Mouse (Mus musculus): ENCODE measurements at regions not wholly inside any gene's neighbourhood (a gene's known extent, or its start where the extent isn't known, plus 50 kb on each side); places are given as distances from the start of the nearest gene placed in this dataset.

DNA sequence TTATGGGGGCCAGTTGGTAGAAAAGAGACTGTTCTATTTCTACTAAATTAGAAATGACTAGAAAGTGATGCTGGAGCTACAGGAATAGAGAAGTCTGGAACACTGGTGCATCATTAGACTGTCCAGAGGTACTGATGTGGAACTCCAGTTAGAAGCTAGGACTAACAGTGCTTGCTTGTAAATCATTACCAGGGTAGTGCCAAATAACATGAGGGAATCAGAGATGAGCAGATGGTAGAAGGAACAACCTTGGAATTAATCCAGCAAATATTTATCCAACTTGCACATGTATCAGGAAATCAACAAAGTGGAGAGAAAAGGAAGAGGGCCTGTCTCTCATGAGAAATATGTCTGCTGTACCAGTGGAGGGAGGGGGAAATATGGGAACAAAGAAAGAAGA is 573.6 kb upstream of the Ddx18 start:
- Histone ChIP-seq H3K27ac (ENCODE audit: insufficient read depth, low read length) (no peak overlapping the region), H3K4me3 (replicated peaks; ENCODE audit: insufficient read depth, low read depth, low read length) (no peak overlapping the region), H3K4me1 (ENCODE audit: control insufficient read depth, insufficient read depth, low read length) (no peaks in the 10 kb centered on the region), H3K27me3 (ENCODE audit: control insufficient read depth, insufficient read depth, low read length) (no peaks in the 10 kb centered on the region)
- peak in 1 of 2 experiments; percentile 70 for DNase-seq
- no peak for TF ChIP-seq CTCF (IDR thresholded peaks at IDR 0.05; ENCODE audit: borderline replicate concordance, insufficient read depth, low read depth, low read length)
- no peak for TF ChIP-seq POLR2A (IDR thresholded peaks at IDR 0.05; ENCODE audit: borderline replicate concordance, insufficient read depth, low read length)

- no peaks in the 10 kb centered on the region for H3K27me3 ChIP-seq (ENCODE audit: control insufficient read depth, insufficient read depth, low read length)
- no peaks in the 10 kb centered on the region for H3K4me1 ChIP-seq (ENCODE audit: control insufficient read depth, insufficient read depth, low read length)
- TF ChIP-seq POLR2A (IDR thresholded peaks at IDR 0.05; ENCODE audit: borderline replicate concordance, insufficient read depth, low read length) (no peak), CTCF (IDR thresholded peaks at IDR 0.05; ENCODE audit: borderline replicate concordance, insufficient read depth, low read depth, low read length) (no peak)
- WGBS: 31% methylated on average over 4 of the region's 4 CpGs
- H3K4me3 ChIP-seq (replicated peaks; ENCODE audit: insufficient read depth, low read depth, low read length): no peak overlapping the region
- no peak for DNase-seq
- no peak overlapping the region for H3K27ac ChIP-seq (ENCODE audit: insufficient read depth, low read length)
Observed at GRCm38 (mm10) chr1:122123954-122124353, 556.2 kb upstream of the Ddx18 start.

- 25% methylated on average over 2 of the region's 2 CpGs for WGBS
Observed at GRCm38 (mm10) chr1:122095726-122096125, 527.9 kb upstream of the Ddx18 start.

DNA sequence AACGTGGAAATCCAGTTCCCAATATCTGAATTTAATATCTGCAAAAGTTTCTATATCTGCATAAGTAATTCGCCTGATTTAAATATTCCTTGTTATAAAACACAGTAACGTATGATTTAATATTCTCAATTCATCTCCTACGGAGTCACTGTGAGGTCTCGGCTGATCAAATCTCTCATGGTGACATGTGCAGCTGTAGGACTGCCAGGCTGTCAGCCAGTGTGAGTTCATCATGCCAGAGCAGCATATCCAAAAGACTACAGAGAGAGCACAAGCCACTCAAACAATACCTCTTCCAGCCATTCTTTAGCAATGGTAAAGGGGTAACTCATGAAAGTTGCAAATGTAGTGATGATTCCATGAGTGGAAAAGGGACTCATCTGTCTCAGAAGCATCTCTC is 514.7 kb upstream of the Ddx18 start:
- Histone ChIP-seq H3K27ac (ENCODE audit: insufficient read depth, low read length) (no peak overlapping the region), H3K27me3 (ENCODE audit: control insufficient read depth, insufficient read depth, low read length) (no peaks in the 10 kb centered on the region), H3K4me1 (ENCODE audit: control insufficient read depth, insufficient read depth, low read length) (no peaks in the 10 kb centered on the region; the same call in 1 of the 2 replicates), H3K4me3 (replicated peaks; ENCODE audit: insufficient read depth, low read depth, low read length) (no peak overlapping the region)
- DNase-seq: peak; percentile 12 to 38
- TF ChIP-seq POLR2A (IDR thresholded peaks at IDR 0.05; ENCODE audit: borderline replicate concordance, insufficient read depth, low read length): no peak
- TF ChIP-seq CTCF (IDR thresholded peaks at IDR 0.05; ENCODE audit: borderline replicate concordance, insufficient read depth, low read depth, low read length): no peak
- WGBS: 18% methylated on average over 5 of the region's 5 CpGs

More at GRCm38 (mm10) chr1:122095726-122096125, 527.9 kb upstream of the Ddx18 start:
- H3K27me3 ChIP-seq (ENCODE audit: control insufficient read depth, insufficient read depth, low read length): no peaks in the 10 kb centered on the region
- no peak overlapping the region for H3K4me3 ChIP-seq (replicated peaks; ENCODE audit: insufficient read depth, low read depth, low read length)
- DNase-seq: no peak
- no peak overlapping the region for H3K27ac ChIP-seq (ENCODE audit: insufficient read depth, low read length)
- TF ChIP-seq POLR2A (IDR thresholded peaks at IDR 0.05; ENCODE audit: borderline replicate concordance, insufficient read depth, low read length) (no peak), CTCF (IDR thresholded peaks at IDR 0.05; ENCODE audit: borderline replicate concordance, insufficient read depth, low read depth, low read length) (no peak)
- no peaks in the 10 kb centered on the region for H3K4me1 ChIP-seq (ENCODE audit: control insufficient read depth, insufficient read depth, low read length)

GRCm38 (mm10) chr1:122076085-122076484 is 508.3 kb upstream of the Ddx18 start:
- no peaks in the 10 kb centered on the region for H3K4me1 ChIP-seq (ENCODE audit: control insufficient read depth, insufficient read depth, low read length)
- no peaks in the 10 kb centered on the region for H3K27me3 ChIP-seq (ENCODE audit: control insufficient read depth, insufficient read depth, low read length)
- no peak for TF ChIP-seq CTCF (IDR thresholded peaks at IDR 0.05; ENCODE audit: borderline replicate concordance, insufficient read depth, low read depth, low read length)
- TF ChIP-seq POLR2A (IDR thresholded peaks at IDR 0.05; ENCODE audit: borderline replicate concordance, insufficient read depth, low read length): no peak
- H3K27ac ChIP-seq (ENCODE audit: insufficient read depth, low read length): no peak overlapping the region
- 90% methylated on average over 5 of the region's 5 CpGs for WGBS
- H3K4me3 ChIP-seq (replicated peaks; ENCODE audit: insufficient read depth, low read depth, low read length): no peak overlapping the region
- DNase-seq: no peak

DNA sequence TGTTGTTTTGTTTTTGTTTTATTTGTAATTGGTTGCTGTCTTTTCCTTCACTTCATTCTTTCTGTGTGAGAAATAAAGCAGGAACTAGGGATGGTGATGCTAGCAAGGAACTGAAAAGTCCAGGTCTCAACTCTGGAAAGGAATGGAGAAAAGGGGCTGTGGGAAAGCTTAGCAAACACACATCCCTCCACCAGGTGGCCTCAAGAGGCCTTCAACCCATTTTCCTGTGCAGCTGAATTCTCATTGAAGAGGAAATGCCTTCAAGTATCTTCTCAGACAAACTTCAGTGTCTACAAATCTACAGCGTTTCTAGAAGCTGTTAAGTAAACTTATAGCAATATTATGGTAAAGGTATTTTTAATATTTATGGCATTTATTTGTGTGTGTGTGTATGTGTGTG is 487.4 kb upstream of the Ddx18 start:
- no peak overlapping the region for H3K4me3 ChIP-seq (replicated peaks; ENCODE audit: insufficient read depth, low read depth, low read length)
- no peak for TF ChIP-seq POLR2A (IDR thresholded peaks at IDR 0.05; ENCODE audit: borderline replicate concordance, insufficient read depth, low read length)
- TF ChIP-seq CTCF (IDR thresholded peaks at IDR 0.05; ENCODE audit: borderline replicate concordance, insufficient read depth, low read depth, low read length): no peak
- no peaks in the 10 kb centered on the region for H3K27me3 ChIP-seq (ENCODE audit: control insufficient read depth, insufficient read depth, low read length)
- no peaks in the 10 kb centered on the region for H3K4me1 ChIP-seq (ENCODE audit: control insufficient read depth, insufficient read depth, low read length)
- H3K27ac ChIP-seq (ENCODE audit: insufficient read depth, low read length): no peak overlapping the region
- WGBS: 82% methylated on average over 1 of the region's 1 CpGs
- DNase-seq: no peak

DNA sequence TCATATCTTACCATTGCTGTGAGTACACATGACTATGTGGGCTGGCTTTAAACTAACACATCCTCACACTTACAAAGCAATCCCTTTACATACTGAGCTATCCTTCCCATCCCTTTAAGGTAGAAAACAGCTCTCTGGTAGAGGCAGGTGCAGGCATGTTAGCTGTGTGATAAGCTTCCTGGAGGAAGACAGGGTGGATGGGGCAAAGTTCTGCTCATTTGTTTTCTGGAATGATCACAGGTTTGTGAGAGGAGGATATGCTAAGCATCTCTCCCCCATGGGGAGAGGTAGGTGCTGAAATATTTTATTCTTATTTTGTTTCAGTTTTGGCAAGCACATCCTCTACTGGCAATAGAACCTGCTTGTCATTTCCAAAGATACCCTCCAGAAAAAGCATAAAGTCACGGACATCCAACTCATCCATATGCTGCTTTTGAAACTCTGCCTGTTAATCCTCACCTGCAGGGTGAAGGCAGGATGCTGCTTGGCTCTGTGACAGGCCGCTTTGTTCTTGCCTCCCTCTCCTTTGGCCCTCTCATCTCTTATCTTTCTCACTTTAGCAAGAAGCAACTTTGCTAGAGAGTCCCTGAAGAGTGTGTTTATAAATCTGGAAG is 480.4 kb upstream of the Ddx18 start:
- 9% methylated on average over 2 of the region's 2 CpGs for WGBS
- Histone ChIP-seq H3K27ac (ENCODE audit: insufficient read depth, low read length) (peak overlapping the region; percentile 41; the same call in 1 of the 2 replicates), H3K4me1 (ENCODE audit: control insufficient read depth, insufficient read depth, low read length) (peaks cover 15% of the 10 kb centered on the region), H3K4me3 (replicated peaks; ENCODE audit: insufficient read depth, low read depth, low read length) (no peak overlapping the region), H3K27me3 (ENCODE audit: control insufficient read depth, insufficient read depth, low read length) (no peaks in the 10 kb centered on the region)
- peak; percentile 74 to 91 for DNase-seq
- TF ChIP-seq CTCF (IDR thresholded peaks at IDR 0.05; ENCODE audit: borderline replicate concordance, insufficient read depth, low read depth, low read length) (no peak), POLR2A (IDR thresholded peaks at IDR 0.05; ENCODE audit: borderline replicate concordance, insufficient read depth, low read length) (no peak)

DNA sequence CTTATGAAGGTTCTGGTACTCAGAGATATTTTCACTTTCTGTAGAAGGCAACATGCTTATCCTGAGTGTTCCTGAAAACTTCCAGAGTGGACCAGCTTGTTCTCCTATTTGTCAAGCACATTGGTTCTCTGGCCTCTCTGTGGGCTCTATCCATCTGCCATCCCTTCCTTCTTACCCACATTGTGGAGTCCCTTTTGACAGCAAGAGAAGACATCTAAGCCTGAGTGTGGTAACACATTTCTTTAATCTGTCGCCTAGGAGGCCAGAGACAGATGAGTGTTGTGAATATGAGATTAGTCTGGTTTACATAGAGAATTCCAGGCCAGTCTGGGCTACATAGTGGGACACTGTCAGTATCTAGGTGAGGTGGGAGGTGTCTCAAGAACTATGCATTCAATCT is 476.1 kb upstream of the Ddx18 start:
- no peak for DNase-seq
- WGBS: 90% methylated on average over 1 of the region's 1 CpGs
- H3K27ac ChIP-seq (ENCODE audit: insufficient read depth, low read length): no peak overlapping the region
- no peak for TF ChIP-seq CTCF (IDR thresholded peaks at IDR 0.05; ENCODE audit: borderline replicate concordance, insufficient read depth, low read depth, low read length)
- TF ChIP-seq POLR2A (IDR thresholded peaks at IDR 0.05; ENCODE audit: borderline replicate concordance, insufficient read depth, low read length): no peak
- H3K27me3 ChIP-seq (ENCODE audit: control insufficient read depth, insufficient read depth, low read length): no peaks in the 10 kb centered on the region
- peaks cover 14% of the 10 kb centered on the region; the same call in 1 of the 2 replicates for H3K4me1 ChIP-seq (ENCODE audit: control insufficient read depth, insufficient read depth, low read length)
- no peak overlapping the region for H3K4me3 ChIP-seq (replicated peaks; ENCODE audit: insufficient read depth, low read depth, low read length)
